Mouse (Mus musculus) hindbrain, embryonic 14.5 days (tissue): ENCODE measurements around the gene Pygb. TPM values are rescaled to one million over a fixed set of nuclear protein-coding genes. Genes with fewer than 3 reads are reported as not detected.

Experiments used
- ATAC-seq: fragments of 200-750 bp; cut with Nextera tagmentation; 2 replicates; pipeline ENCODE4 v1.8.0; 2017; ENCODE audit warnings: moderate number of reproducible peaks, mild to moderate bottlenecking, moderate TSS enrichment, moderate library complexity; ENCODE audit not compliant: low FRiP score
- DNase-seq: peaks from one replicate; pipeline ENCODE4 v3.0.0-alpha.2; 2015; ENCODE audit warnings: low spot score
- H3K27ac ChIP-seq: fragments of 300-500 bp; sonication (generic); 2 replicates; pipeline ENCODE4 v1.5.1; 2014; ENCODE audit warnings: mild to moderate bottlenecking, moderate library complexity
- H3K27me3 ChIP-seq: fragments of 300-500 bp; sonication (generic); 2 replicates; pipeline ENCODE4 v1.6.1; 2014; ENCODE audit warnings: mild to moderate bottlenecking, low read length, mixed read lengths; ENCODE audit not compliant: control insufficient read depth, insufficient read depth
- H3K36me3 ChIP-seq: fragments of 300-500 bp; sonication (generic); replicated peaks from 2 replicates; pipeline ENCODE4 v1.6.1; 2014; ENCODE audit not compliant: control insufficient read depth, insufficient read depth
- H3K4me1 ChIP-seq: fragments of 300-500 bp; sonication (generic); replicated peaks from 2 replicates; pipeline ENCODE4 v1.6.1; 2014; ENCODE audit warnings: antibody characterized with exemption, low read length, mixed read lengths; ENCODE audit not compliant: control insufficient read depth, insufficient read depth
- H3K4me2 ChIP-seq: fragments of 300-500 bp; sonication (generic); replicated peaks from 2 replicates; pipeline ENCODE4 v1.6.1; 2014; ENCODE audit warnings: mild to moderate bottlenecking, moderate library complexity
- H3K4me3 ChIP-seq: fragments of 300-500 bp; sonication (generic); replicated peaks from 2 replicates; pipeline ENCODE4 v1.5.1; 2014; ENCODE audit warnings: mild to moderate bottlenecking, low read length
- H3K9ac ChIP-seq: fragments of 300-500 bp; sonication (generic); 2 replicates; pipeline ENCODE4 v1.6.1; 2014
- H3K9me3 ChIP-seq: fragments of 300-500 bp; sonication (generic); 2 replicates; pipeline ENCODE4 v1.6.1; 2016; ENCODE audit warnings: low read length; ENCODE audit not compliant: control insufficient read depth
- WGBS: fragments of 180-500 bp; shearing (Covaris S2); extraction: QIAGEN DNeasy Blood & Tissue Kit; methylation state at CpG from one replicate; pipeline ENCODE4 v1.1.7; 2014; 5-methylcytosine and 5-hydroxymethylcytosine counted together
- polyA plus RNA-seq: library from polyadenylated mRNA; unstranded; fragments of >200 nt; fragmentation: Nextera tagmentation; extraction: Ambion mirVana; gene quantifications from 2 replicates; pipeline ENCODE4 v1.2.1, GENCODE M21; 2014

Pygb gene
- polyA plus RNA-seq, result 93.9 and 108 TPM in 2 replicates

- 3% methylated on average over 58 of the region's 58 CpGs for WGBS
- H3K9me3 ChIP-seq, result no peaks in the 10 kb centered on the region
- peak; percentile 91 for DNase-seq
Measured at GRCm38 (mm10) chr2:150786251-150787180, at the start of gene Pygb. Gene Pygb (plus strand): TSS chr2:150786735.

GRCm38 (mm10) chr2:150737881-150738280 is 48.7 kb upstream of the Pygb start:
- Histone ChIP-seq H3K4me3 (no peak overlapping the region), H3K27ac (no peak overlapping the region), H3K36me3 (no peaks in the 10 kb centered on the region), H3K4me1 (no peaks in the 10 kb centered on the region), H3K9me3 (0 out of 2 replicates have a peak, but pooled peaks cover 4% of the 10 kb centered on the region), H3K4me2 (no peak overlapping the region), H3K9ac (no peak overlapping the region), H3K27me3 (peaks cover 24% of the 10 kb centered on the region)
- WGBS, result 80% methylated on average over 9 of the region's 9 CpGs
- DNase-seq, result no peak
- ATAC-seq, result no peak

More at GRCm38 (mm10) chr2:150786251-150787180, at the start of gene Pygb:
- H3K27me3 ChIP-seq, result no peaks in the 10 kb centered on the region
- H3K36me3 ChIP-seq, result 0 out of 2 replicates have a peak, but pooled peaks cover 5% of the 10 kb centered on the region
- H3K4me2 ChIP-seq, result peak within 1 kb of the TSS; percentile 91
- H3K4me3 ChIP-seq, result peak within 1 kb of the TSS; percentile 84
- H3K27ac ChIP-seq, result peak within 1 kb of the TSS; percentile 80
- H3K4me1 ChIP-seq, result peaks cover 17% of the 10 kb centered on the region
- H3K9ac ChIP-seq, result peak within 1 kb of the TSS; percentile 78
- peak; percentile 97 for ATAC-seq

GRCm38 (mm10) chr2:150740145-150740841 is 46.2 kb upstream of the Pygb start:
- no peak for ATAC-seq
- Histone ChIP-seq H3K4me3 (no peak overlapping the region), H3K9me3 (0 out of 2 replicates have a peak, but pooled peaks cover 4% of the 10 kb centered on the region), H3K9ac (no peak overlapping the region), H3K36me3 (no peaks in the 10 kb centered on the region), H3K4me2 (no peak overlapping the region), H3K27ac (no peak overlapping the region), H3K4me1 (no peaks in the 10 kb centered on the region), H3K27me3 (peaks cover 24% of the 10 kb centered on the region)
- 70% methylated on average over 10 of the region's 10 CpGs for WGBS
- DNase-seq, result no peak

GRCm38 (mm10) chr2:150741405-150741804 is 45.1 kb upstream of the Pygb start:
- Histone ChIP-seq H3K4me3 (no peak overlapping the region), H3K27ac (no peak overlapping the region), H3K4me1 (no peaks in the 10 kb centered on the region), H3K36me3 (no peaks in the 10 kb centered on the region), H3K4me2 (no peak overlapping the region), H3K9ac (no peak overlapping the region), H3K9me3 (0 out of 2 replicates have a peak, but pooled peaks cover 4% of the 10 kb centered on the region), H3K27me3 (peaks cover 28% of the 10 kb centered on the region)
- DNase-seq, result peak; percentile 58
- WGBS, result 66% methylated on average over 4 of the region's 4 CpGs
- ATAC-seq, result peak; percentile 47; the same call in 1 of the 2 replicates

GRCm38 (mm10) chr2:150745016-150745415 is 41.5 kb upstream of the Pygb start:
- Histone ChIP-seq H3K9me3 (0 out of 2 replicates have a peak, but pooled peaks cover 4% of the 10 kb centered on the region), H3K9ac (no peak overlapping the region), H3K4me2 (no peak overlapping the region), H3K27me3 (peaks cover 13% of the 10 kb centered on the region; the same call in 1 of the 2 replicates), H3K27ac (no peak overlapping the region), H3K36me3 (no peaks in the 10 kb centered on the region), H3K4me3 (no peak overlapping the region), H3K4me1 (peaks cover 8% of the 10 kb centered on the region)
- DNase-seq (no peak), ATAC-seq (no peak)
- 81% methylated on average over 7 of the region's 7 CpGs for WGBS

- H3K4me3 ChIP-seq, result peak within 1 kb of the TSS; percentile 86
- H3K36me3 ChIP-seq, result peaks cover 15% of the 10 kb centered on the region
- H3K9ac ChIP-seq, result peak within 1 kb of the TSS; percentile 89
- DNase-seq (peak; percentile 99), ATAC-seq (peak; percentile 98)
- peaks cover 10% of the 10 kb centered on the region; the same call in 1 of the 2 replicates for H3K27me3 ChIP-seq
- peak within 1 kb of the TSS; percentile 94 for H3K4me2 ChIP-seq
- no peaks in the 10 kb centered on the region for H3K9me3 ChIP-seq
- peaks cover 11% of the 10 kb centered on the region for H3K4me1 ChIP-seq
- peak within 1 kb of the TSS; percentile 82 for H3K27ac ChIP-seq
- WGBS, result under 1% methylated on average over 30 of the region's 30 CpGs
Measured at GRCm38 (mm10) chr2:150748854-150749253, 37.7 kb upstream of the Pygb start, which contains the start of gene Entpd6. Gene Entpd6 (plus strand): TSS chr2:150749042.

GRCm38 (mm10) chr2:150749283-150749682 is 37.3 kb upstream of the Pygb start:
- 0% methylated on average over 24 of the region's 24 CpGs for WGBS
- peak; percentile 30 for DNase-seq
- H3K27me3 ChIP-seq, result peaks cover 10% of the 10 kb centered on the region; the same call in 1 of the 2 replicates
- H3K36me3 ChIP-seq, result peaks cover 20% of the 10 kb centered on the region
- peak; percentile 85 for ATAC-seq
- H3K4me1 ChIP-seq, result peaks cover 11% of the 10 kb centered on the region
- H3K4me3 ChIP-seq, result peak overlapping the region; percentile 86
- peak overlapping the region; percentile 94 for H3K4me2 ChIP-seq
- peak overlapping the region; percentile 82 for H3K27ac ChIP-seq
- H3K9ac ChIP-seq, result peak overlapping the region; percentile 89
- H3K9me3 ChIP-seq, result no peaks in the 10 kb centered on the region

GRCm38 (mm10) chr2:150750129-150750979 is 36.2 kb upstream of the Pygb start:
- peak overlapping the region; percentile 89; the same call in 1 of the 2 replicates for H3K9ac ChIP-seq
- WGBS, result 82% methylated on average over 13 of the region's 13 CpGs

More at GRCm38 (mm10) chr2:150750129-150750979, 36.2 kb upstream of the Pygb start:
- H3K27me3 ChIP-seq, result peaks cover 10% of the 10 kb centered on the region; the same call in 1 of the 2 replicates
- DNase-seq (no peak), ATAC-seq (no peak)
- peaks cover 26% of the 10 kb centered on the region for H3K36me3 ChIP-seq
- H3K4me1 ChIP-seq, result peaks cover 11% of the 10 kb centered on the region
- H3K27ac ChIP-seq, result no peak overlapping the region
- peak overlapping the region; percentile 94 for H3K4me2 ChIP-seq
- no peaks in the 10 kb centered on the region for H3K9me3 ChIP-seq
- peak overlapping the region; percentile 86 for H3K4me3 ChIP-seq
